Mouse (Mus musculus): ENCODE data around the gene Tmem164. TPM values are rescaled to one million over a fixed set of nuclear protein-coding genes. Genes with fewer than 3 reads are reported as not detected.

Tmem164 gene
- polyA plus RNA-seq, 1 experiment from 2014 or later = 70.5 TPM

DNA sequence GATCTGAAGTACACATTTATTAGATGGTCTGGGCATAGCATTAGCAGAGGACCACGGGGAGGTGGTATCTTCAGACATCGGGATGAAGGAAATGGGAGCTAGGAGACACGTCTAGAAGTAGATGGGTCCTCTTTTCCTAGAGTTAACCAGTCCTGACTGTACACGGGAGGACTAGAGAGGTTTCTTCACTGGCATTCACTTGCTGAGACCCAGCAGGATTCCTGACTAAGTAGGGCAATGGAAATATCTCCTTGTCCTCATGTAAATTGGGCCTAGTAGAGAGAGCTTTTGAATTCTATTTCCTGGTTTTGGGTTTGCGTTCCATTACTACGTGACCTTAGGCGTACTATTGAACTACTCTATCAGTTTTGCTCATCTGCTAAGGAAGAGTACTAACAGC lies 13.1 kb downstream of the Tmem164 start:
- H3K4me1 ChIP-seq (replicated peaks) = peaks cover 11% of the 10 kb centered on the region; the same call in 1 of the 2 replicates
- H3K9ac ChIP-seq (replicated peaks) = no peak overlapping the region
- H3K27me3 ChIP-seq = peaks cover 19% of the 10 kb centered on the region
- ATAC-seq (ENCODE audit: insufficient number of reproducible peaks, insufficient read depth, low FRiP score, low TSS enrichment, low read depth) = no peak
- H3K9me3 ChIP-seq = no peaks in the 10 kb centered on the region
- H3K36me3 ChIP-seq = peaks cover 11% of the 10 kb centered on the region; the same call in 1 of the 2 replicates
- 87% methylated on average over 7 of the region's 7 CpGs for WGBS
- H3K4me2 ChIP-seq = no peak overlapping the region
- H3K4me3 ChIP-seq (replicated peaks) = no peak overlapping the region
- no peak overlapping the region for H3K27ac ChIP-seq

DNA sequence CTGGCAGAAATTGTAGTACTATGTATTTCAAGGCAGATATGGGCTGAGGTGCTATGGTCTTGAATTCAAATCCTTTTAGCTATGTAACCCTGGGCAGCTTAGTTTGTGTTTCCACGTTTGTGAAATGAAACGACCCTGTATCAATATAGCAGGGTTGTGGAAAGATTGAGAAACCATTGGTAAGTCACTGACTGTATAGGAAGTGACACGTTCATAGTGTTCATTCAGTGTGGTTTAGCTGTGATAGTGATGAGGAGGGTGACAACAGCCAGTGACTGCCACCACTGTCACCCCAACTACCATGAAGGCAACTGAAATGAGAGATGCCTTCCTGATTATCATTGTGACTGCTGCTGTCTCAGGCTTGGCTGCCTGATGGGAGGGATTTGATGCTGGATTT lies 13.7 kb downstream of the Tmem164 start:
- no peak for ATAC-seq (ENCODE audit: insufficient number of reproducible peaks, insufficient read depth, low FRiP score, low TSS enrichment, low read depth)
- WGBS = 90% methylated on average over 3 of the region's 3 CpGs
- no peak overlapping the region for H3K27ac ChIP-seq
- H3K9me3 ChIP-seq = no peaks in the 10 kb centered on the region
- no peak overlapping the region for H3K4me3 ChIP-seq (replicated peaks)
- peaks cover 11% of the 10 kb centered on the region; the same call in 1 of the 2 replicates for H3K4me1 ChIP-seq (replicated peaks)
- no peak overlapping the region for H3K4me2 ChIP-seq
- H3K9ac ChIP-seq (replicated peaks) = no peak overlapping the region
- H3K36me3 ChIP-seq = peaks cover 11% of the 10 kb centered on the region; the same call in 1 of the 2 replicates
- peaks cover 23% of the 10 kb centered on the region for H3K27me3 ChIP-seq

DNA sequence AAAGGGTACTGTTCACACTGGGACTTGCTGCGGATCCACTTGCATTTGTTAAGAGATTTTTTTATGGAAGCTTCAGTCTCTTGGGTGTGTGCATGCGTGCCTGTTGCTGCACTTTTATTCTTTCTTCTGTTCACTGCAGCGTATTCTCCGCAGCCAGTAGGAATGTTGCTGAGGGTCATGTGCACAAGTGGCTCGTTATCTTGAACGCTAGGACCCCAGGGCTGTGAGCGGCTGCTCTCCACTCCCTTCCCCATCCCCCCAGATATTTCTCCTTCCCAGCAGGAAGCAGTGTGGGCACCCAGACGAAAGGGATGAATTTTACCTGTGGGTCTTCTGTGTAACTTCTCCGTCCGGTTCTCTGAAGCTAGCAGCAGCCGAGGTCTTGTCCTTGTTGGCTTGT lies 15.6 kb downstream of the Tmem164 start:
- ATAC-seq (ENCODE audit: insufficient number of reproducible peaks, insufficient read depth, low FRiP score, low TSS enrichment, low read depth) = no peak
- Histone ChIP-seq H3K4me1 (replicated peaks) (peaks cover 15% of the 10 kb centered on the region; the same call in 1 of the 2 replicates), H3K4me3 (replicated peaks) (no peak overlapping the region)

DNA sequence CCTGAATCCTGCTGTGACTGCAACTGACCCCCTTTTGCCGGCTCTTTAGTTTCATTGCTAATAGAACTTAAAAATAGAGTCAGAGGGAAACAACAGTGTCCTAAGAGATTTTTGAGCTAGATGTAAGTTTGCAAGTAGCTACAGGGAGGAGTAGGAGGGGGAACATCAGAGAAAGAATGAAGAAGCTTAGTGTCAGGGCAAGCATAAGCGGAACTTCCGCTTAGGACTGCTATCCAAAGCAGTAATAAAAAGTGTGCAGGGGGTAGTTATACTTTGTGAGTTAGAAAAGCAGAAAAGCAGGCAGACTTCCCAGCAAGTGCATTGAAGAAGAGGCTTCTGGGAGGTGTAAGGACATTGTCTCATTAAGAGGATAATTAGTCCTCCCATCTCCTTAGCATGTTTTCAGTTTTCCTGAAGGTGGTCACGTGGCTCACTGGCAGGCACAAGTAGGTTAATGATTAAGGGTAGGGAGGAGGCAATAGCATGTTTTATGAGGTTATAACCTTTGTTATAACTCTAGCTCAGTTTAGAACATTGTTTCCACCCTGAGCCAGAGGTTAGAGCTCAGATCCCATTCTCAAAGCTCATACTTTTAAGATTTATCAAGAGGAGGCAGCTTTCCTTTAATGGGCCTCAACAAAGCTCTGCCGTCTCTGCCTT lies 16.5 kb downstream of the Tmem164 start:
- no peaks in the 10 kb centered on the region for H3K9me3 ChIP-seq
- no peak overlapping the region for H3K4me2 ChIP-seq
- no peak overlapping the region for H3K27ac ChIP-seq
- no peak for ATAC-seq (ENCODE audit: insufficient number of reproducible peaks, insufficient read depth, low FRiP score, low TSS enrichment, low read depth)
- no peak overlapping the region for H3K9ac ChIP-seq (replicated peaks)
- H3K4me1 ChIP-seq (replicated peaks) = peaks cover 20% of the 10 kb centered on the region; the same call in 1 of the 2 replicates
- peaks cover 6% of the 10 kb centered on the region; the same call in 1 of the 2 replicates for H3K36me3 ChIP-seq
- 72% methylated on average over 5 of the region's 5 CpGs for WGBS
- no peak overlapping the region for H3K4me3 ChIP-seq (replicated peaks)
- peaks cover 35% of the 10 kb centered on the region for H3K27me3 ChIP-seq

More for the DNA sequence above, 15.6 kb downstream of the Tmem164 start:
- H3K27ac ChIP-seq = no peak overlapping the region
- no peak overlapping the region for H3K9ac ChIP-seq (replicated peaks)
- H3K27me3 ChIP-seq = peaks cover 31% of the 10 kb centered on the region
- WGBS = 60% methylated on average over 11 of the region's 11 CpGs
- H3K4me2 ChIP-seq = no peak overlapping the region
- H3K9me3 ChIP-seq = no peaks in the 10 kb centered on the region
- peaks cover 11% of the 10 kb centered on the region; the same call in 1 of the 2 replicates for H3K36me3 ChIP-seq

DNA sequence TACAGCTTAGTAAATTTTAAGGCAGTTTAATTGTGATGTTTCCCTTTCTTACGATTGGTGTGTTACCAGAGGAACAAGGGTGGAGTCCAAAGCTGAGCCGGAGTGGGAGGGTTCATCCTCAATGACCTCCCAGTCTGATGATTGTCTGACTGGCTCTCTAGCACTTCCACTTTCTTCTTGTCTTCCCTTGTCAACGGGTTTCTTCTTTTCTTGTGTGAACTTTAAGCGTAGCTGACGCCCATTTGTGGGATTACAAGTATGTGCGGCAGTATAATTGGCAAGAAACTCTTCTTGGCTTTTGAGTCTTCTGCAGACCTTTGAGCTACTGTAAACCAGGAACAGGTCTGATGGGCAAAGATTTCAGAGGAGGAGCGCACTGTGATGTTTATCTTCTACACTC lies 17.0 kb downstream of the Tmem164 start:
- ATAC-seq (ENCODE audit: insufficient number of reproducible peaks, insufficient read depth, low FRiP score, low TSS enrichment, low read depth) = no peak
- Histone ChIP-seq H3K9me3 (no peaks in the 10 kb centered on the region), H3K9ac (replicated peaks) (no peak overlapping the region), H3K27me3 (peaks cover 35% of the 10 kb centered on the region), H3K4me2 (no peak overlapping the region), H3K27ac (no peak overlapping the region), H3K4me3 (replicated peaks) (no peak overlapping the region), H3K36me3 (peaks cover 6% of the 10 kb centered on the region; the same call in 1 of the 2 replicates), H3K4me1 (replicated peaks) (peaks cover 20% of the 10 kb centered on the region; the same call in 1 of the 2 replicates)
- 91% methylated on average over 7 of the region's 7 CpGs for WGBS

DNA sequence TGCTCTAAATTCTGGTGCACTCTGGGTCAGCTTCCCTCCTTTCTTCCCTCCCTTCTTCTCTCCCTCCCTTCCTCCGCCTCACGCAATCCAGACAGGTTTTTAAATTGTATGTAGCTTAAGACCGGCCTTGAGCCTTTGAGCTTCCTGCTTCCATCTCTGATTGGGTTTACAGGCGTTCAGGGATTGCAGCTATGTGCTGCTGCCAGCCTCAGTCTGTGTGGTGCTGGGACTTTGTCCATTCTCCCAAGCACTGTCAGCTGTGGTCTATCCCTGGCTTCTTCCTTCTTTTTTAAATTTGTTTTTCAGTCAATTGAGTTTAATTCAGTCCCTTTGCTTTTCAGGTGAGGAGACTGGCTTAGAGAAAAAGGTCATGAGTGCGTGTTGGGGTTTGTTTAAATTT lies 20.9 kb downstream of the Tmem164 start:
- peaks cover 19% of the 10 kb centered on the region; the same call in 1 of the 2 replicates for H3K4me1 ChIP-seq (replicated peaks)
- no peaks in the 10 kb centered on the region for H3K9me3 ChIP-seq
- no peaks in the 10 kb centered on the region for H3K36me3 ChIP-seq
- H3K27me3 ChIP-seq = peaks cover 42% of the 10 kb centered on the region
- no peak overlapping the region for H3K4me2 ChIP-seq
- no peak overlapping the region for H3K4me3 ChIP-seq (replicated peaks)
- no peak for ATAC-seq (ENCODE audit: insufficient number of reproducible peaks, insufficient read depth, low FRiP score, low TSS enrichment, low read depth)
- H3K27ac ChIP-seq = 0 out of 2 replicates have a peak overlapping the region, but pooled peaks have one; percentile 12
- no peak overlapping the region for H3K9ac ChIP-seq (replicated peaks)
- 60% methylated on average over 5 of the region's 5 CpGs for WGBS

DNA sequence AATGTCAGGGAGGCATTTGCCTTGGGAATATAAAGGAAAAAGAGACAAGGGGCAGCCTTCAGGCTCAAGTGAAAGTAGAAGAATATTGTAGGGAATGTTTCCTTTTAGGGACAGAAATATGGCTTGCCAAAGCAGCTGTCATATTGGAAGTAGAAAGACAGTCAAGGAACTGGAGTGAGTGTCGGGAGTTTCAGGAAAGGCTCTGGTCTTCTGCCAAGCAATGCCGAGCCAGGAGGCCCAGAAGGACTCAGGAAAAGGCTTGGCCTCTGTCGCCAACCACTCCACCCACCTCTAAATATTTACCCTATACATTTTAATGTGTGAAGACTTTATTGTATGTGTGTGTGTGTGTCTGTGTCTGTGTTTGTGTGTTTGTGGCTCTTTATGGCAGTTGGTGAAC lies 21.4 kb downstream of the Tmem164 start:
- no peak overlapping the region for H3K4me3 ChIP-seq (replicated peaks)
- peaks cover 38% of the 10 kb centered on the region for H3K27me3 ChIP-seq
- WGBS = 83% methylated on average over 3 of the region's 3 CpGs
- H3K4me2 ChIP-seq = no peak overlapping the region
- H3K27ac ChIP-seq = no peak overlapping the region
- no peak for ATAC-seq (ENCODE audit: insufficient number of reproducible peaks, insufficient read depth, low FRiP score, low TSS enrichment, low read depth)
- peaks cover 14% of the 10 kb centered on the region; the same call in 1 of the 2 replicates for H3K4me1 ChIP-seq (replicated peaks)
- H3K9me3 ChIP-seq = no peaks in the 10 kb centered on the region
- no peak overlapping the region for H3K9ac ChIP-seq (replicated peaks)
- H3K36me3 ChIP-seq = no peaks in the 10 kb centered on the region

DNA sequence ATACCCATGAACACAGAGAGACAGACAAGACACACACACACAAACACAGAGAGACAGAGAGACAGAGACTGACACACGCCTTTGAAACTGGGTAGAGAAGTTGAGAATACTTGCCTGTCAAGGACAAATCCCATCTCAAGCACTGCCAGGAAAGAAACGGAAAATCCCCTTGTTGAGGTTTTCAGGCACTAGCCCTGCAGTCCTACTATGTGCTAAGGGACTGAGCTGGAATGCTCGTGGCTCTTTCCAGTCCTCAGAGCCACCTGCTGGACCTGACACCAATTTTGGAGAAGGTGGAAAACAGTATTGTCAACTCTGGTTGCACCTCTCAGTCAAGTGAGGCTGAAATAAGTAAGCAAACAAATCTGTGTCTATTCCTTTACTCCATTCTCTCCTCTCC lies 22.7 kb downstream of the Tmem164 start:
- WGBS = 67% methylated on average over 3 of the region's 3 CpGs
- peaks cover 36% of the 10 kb centered on the region for H3K27me3 ChIP-seq

DNA sequence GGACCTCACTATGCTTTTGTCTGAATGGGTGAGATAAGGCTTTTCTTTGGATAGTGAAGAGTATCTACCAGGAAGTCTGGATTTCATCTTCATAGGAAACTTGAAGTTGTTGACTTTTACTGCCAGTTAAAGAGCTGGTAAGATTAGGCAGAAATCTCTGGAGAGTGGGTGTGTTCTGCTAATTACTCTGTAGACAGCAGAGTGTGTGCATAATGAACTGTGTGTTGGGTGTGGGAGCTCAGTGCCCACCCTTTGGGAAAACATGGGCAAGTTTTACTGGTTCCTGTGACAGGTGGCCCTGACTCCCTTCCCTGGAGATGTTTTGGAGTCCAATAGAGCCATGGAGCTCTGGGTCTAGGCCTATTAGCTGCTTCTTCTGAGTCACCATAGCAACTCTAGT lies 27.1 kb downstream of the Tmem164 start:
- Histone ChIP-seq H3K4me2 (no peak overlapping the region), H3K4me1 (replicated peaks) (no peaks in the 10 kb centered on the region), H3K9ac (replicated peaks) (no peak overlapping the region), H3K27me3 (peaks cover 17% of the 10 kb centered on the region), H3K4me3 (replicated peaks) (no peak overlapping the region), H3K9me3 (no peaks in the 10 kb centered on the region), H3K27ac (no peak overlapping the region), H3K36me3 (no peaks in the 10 kb centered on the region)
- no peak for ATAC-seq (ENCODE audit: insufficient number of reproducible peaks, insufficient read depth, low FRiP score, low TSS enrichment, low read depth)

More for the DNA sequence above, 22.7 kb downstream of the Tmem164 start:
- no peak overlapping the region for H3K4me2 ChIP-seq
- H3K9me3 ChIP-seq = no peaks in the 10 kb centered on the region
- no peak for ATAC-seq (ENCODE audit: insufficient number of reproducible peaks, insufficient read depth, low FRiP score, low TSS enrichment, low read depth)
- H3K4me1 ChIP-seq (replicated peaks) = peaks cover 9% of the 10 kb centered on the region; the same call in 1 of the 2 replicates
- H3K36me3 ChIP-seq = no peaks in the 10 kb centered on the region
- H3K9ac ChIP-seq (replicated peaks) = no peak overlapping the region
- no peak overlapping the region for H3K4me3 ChIP-seq (replicated peaks)
- H3K27ac ChIP-seq = no peak overlapping the region

DNA sequence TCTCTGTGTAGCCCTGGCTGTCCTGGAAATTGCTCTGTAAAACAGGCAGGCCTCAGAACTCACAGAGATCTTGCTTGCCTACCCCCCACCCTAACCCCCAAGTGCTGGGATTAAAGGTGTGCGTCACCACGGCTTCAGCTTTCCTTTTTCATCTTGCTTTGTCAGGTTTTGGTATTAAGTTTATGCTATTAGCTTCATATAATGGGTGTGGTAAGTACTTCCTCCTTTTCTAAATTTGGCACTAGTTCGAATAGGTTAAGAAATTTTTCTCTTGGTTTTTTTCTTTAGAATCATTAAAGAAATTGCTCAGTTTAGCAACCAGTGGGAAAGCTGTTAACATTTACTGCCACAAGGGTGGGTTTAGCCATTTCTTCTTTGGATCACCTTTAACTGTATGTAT lies 34.8 kb downstream of the Tmem164 start:
- Histone ChIP-seq H3K9me3 (no peaks in the 10 kb centered on the region), H3K4me2 (no peak overlapping the region), H3K27ac (no peak overlapping the region), H3K4me3 (replicated peaks) (no peak overlapping the region), H3K9ac (replicated peaks) (no peak overlapping the region), H3K36me3 (no peaks in the 10 kb centered on the region; the same call in 1 of the 2 replicates), H3K4me1 (replicated peaks) (no peaks in the 10 kb centered on the region), H3K27me3 (peaks cover 13% of the 10 kb centered on the region; the same call in 1 of the 2 replicates)
- no peak for ATAC-seq (ENCODE audit: insufficient number of reproducible peaks, insufficient read depth, low FRiP score, low TSS enrichment, low read depth)
- 84% methylated on average over 3 of the region's 3 CpGs for WGBS

DNA sequence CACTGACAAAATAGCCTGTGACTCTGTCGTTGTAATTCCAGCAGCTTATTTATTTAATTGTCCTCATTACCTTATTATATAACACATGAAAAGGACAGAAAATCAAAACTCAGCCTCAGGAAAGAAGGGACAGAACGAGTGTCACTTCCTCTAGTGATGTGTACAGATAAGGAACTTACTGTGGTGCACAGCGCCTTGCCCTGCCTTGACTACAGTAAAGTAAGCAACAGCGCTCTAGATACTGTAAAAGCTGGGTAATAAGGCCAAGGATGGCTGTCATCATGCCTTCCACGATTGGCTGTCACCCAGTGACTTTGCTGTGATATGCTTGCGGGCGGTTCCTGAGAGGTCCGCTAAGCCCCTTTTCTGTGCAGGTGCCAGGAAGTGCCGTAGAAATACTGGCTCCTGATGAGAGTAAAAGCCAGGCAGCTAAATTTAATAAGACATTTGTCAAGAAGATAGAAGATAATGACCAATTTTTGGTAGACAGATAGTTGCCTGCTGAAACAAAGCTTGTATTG lies 36.8 kb downstream of the Tmem164 start:
- H3K9ac ChIP-seq (replicated peaks) = no peak overlapping the region
- peaks cover 19% of the 10 kb centered on the region for H3K27me3 ChIP-seq
- 89% methylated on average over 9 of the region's 9 CpGs for WGBS
- H3K4me3 ChIP-seq (replicated peaks) = no peak overlapping the region
- no peak for ATAC-seq (ENCODE audit: insufficient number of reproducible peaks, insufficient read depth, low FRiP score, low TSS enrichment, low read depth)
- H3K4me2 ChIP-seq = no peak overlapping the region
- no peaks in the 10 kb centered on the region; the same call in 1 of the 2 replicates for H3K36me3 ChIP-seq
- H3K9me3 ChIP-seq = no peaks in the 10 kb centered on the region
- H3K27ac ChIP-seq = no peak overlapping the region
- H3K4me1 ChIP-seq (replicated peaks) = no peaks in the 10 kb centered on the region

Data from limb, embryonic 12.5 days (tissue).